23 mouse cellular contexts compared by ENCODE assay signal in genomic region chr17:90479531-90480250, GRCm38 (mm10).
"Had no signal": no experiment of that assay in that cellular context is flagged by ENCODE, and none has a peak within 500 bp of the region (broad histone marks: within the 10 kb centered on the region; RNA-seq: fewer than 3 reads in every experiment).

No protein-coding gene starts in this region.

- H3K9me3 ChIP-seq: heart, embryonic 10.5 days; heart, embryonic 12.5 days; intestine, embryonic 15.5 days; limb, embryonic 10.5 days; limb, embryonic 12.5 days had no signal

- H3K27me3 ChIP-seq: heart, embryonic 12.5 days; intestine, embryonic 15.5 days; limb, embryonic 12.5 days had no signal

- H3K9ac ChIP-seq: heart, embryonic 12.5 days; hindbrain, embryonic 14.5 days; intestine, embryonic 15.5 days; limb, embryonic 12.5 days had no signal

- H3K27ac ChIP-seq: gastrocnemius, adult 2 months; heart, embryonic 10.5 days; hindbrain, embryonic 14.5 days; intestine, embryonic 15.5 days; layer of hippocampus, adult 2 months; left cerebral cortex, adult 2 months; limb, embryonic 10.5 days; limb, embryonic 12.5 days had no signal

- H3K4me2 ChIP-seq: heart, embryonic 12.5 days; hindbrain, embryonic 14.5 days; intestine, embryonic 15.5 days; limb, embryonic 12.5 days had no signal

- H3K36me3 ChIP-seq: heart, embryonic 10.5 days; heart, embryonic 12.5 days; intestine, embryonic 15.5 days; limb, embryonic 10.5 days; limb, embryonic 12.5 days had no signal

- H3K4me3 ChIP-seq: gastrocnemius, adult 2 months; heart, embryonic 10.5 days; heart, embryonic 12.5 days; intestine, embryonic 15.5 days; layer of hippocampus, adult 2 months; left cerebral cortex, adult 2 months; limb, embryonic 10.5 days; limb, embryonic 12.5 days had no signal

- H3K4me1 ChIP-seq: heart, embryonic 10.5 days; heart, embryonic 12.5 days; intestine, embryonic 15.5 days; limb, embryonic 10.5 days; limb, embryonic 12.5 days had no signal

- DNase-seq: gastrocnemius, adult 2 months; gastrocnemius, postnatal 10 days; gastrocnemius, postnatal 25 days; heart, adult 18-20 months; heart, postnatal 10 days; heart, postnatal 4 days; kidney, adult 18-20 months; kidney, adult 8-10 months; kidney, postnatal 10 days; kidney, postnatal 25 days; kidney, postnatal 4 days; liver had no signal

- ATAC-seq: forebrain, embryonic 16.5 days; inflammation-experienced regulatory T-cells, adult 6 months; intestine, embryonic 15.5 days; intestine, postnatal 0 days had no signal
